9 mouse cellular contexts compared by ENCODE assay signal in genomic region chr7:132284795-132285194, GRCm38 (mm10). TPM values are rescaled to one million over a fixed set of nuclear protein-coding genes. Genes with fewer than 3 reads are reported as not detected.
DNase-seq lines count a peak whose midpoint lies in the region; ATAC-seq and TF ChIP-seq lines count a peak whose summit lies in the region.
"Had no signal": no experiment of that assay in that cellular context is flagged by ENCODE, and none has a peak within 500 bp of the region (broad histone marks: within the 10 kb centered on the region; RNA-seq: fewer than 3 reads in every experiment).

No protein-coding gene starts in this region.

- H3K27me3 ChIP-seq in neural tube, embryonic 13.5 days: no peaks in the 10 kb centered on the region
- H3K27me3 ChIP-seq in heart, adult 2 months (ENCODE audit: control insufficient read depth, insufficient read depth, low read length): no peaks in the 10 kb centered on the region

- no peak overlapping the region for H3K4me3 ChIP-seq in neural tube, embryonic 13.5 days
- H3K4me3 ChIP-seq in heart, adult 2 months: no peak overlapping the region
- H3K4me3 ChIP-seq: myocyte had no signal

- no peak for TF ChIP-seq EP300 in heart, adult 2 months (IDR thresholded peaks at IDR 0.05; ENCODE audit: insufficient read depth, low read depth, low read length)

- no peak for TF ChIP-seq CTCF in heart, adult 2 months (IDR thresholded peaks at IDR 0.05)

- ATAC-seq in neural tube, embryonic 13.5 days (ENCODE audit: low read depth): peak; percentile 29; the same call in 1 of the 2 replicates

- WGBS in large intestine, adult 2 months: 3% methylated on average over 1 of the region's 1 CpGs
- 5% methylated on average over 1 of the region's 1 CpGs for WGBS in neural tube, embryonic 13.5 days
- WGBS in heart, adult 2 months: 21% methylated on average over 1 of the region's 1 CpGs

- peaks cover 88% of the 10 kb centered on the region for H3K4me1 ChIP-seq in neural tube, embryonic 13.5 days (replicated peaks)
- H3K4me1 ChIP-seq in heart, adult 2 months (ENCODE audit: control insufficient read depth, insufficient read depth, low read length): peaks cover 20% of the 10 kb centered on the region

- H3K79me2 ChIP-seq in heart, adult 2 months (replicated peaks; ENCODE audit: control insufficient read depth, insufficient read depth, low read length): no peaks in the 10 kb centered on the region

- H3K9me3 ChIP-seq in neural tube, embryonic 13.5 days: no peaks in the 10 kb centered on the region

- no peak overlapping the region for H3K4me2 ChIP-seq in neural tube, embryonic 13.5 days

- peak overlapping the region; percentile 79 for H3K27ac ChIP-seq in neural tube, embryonic 13.5 days (replicated peaks)
- H3K27ac ChIP-seq in heart, adult 2 months: no peak overlapping the region

- intact Hi-C loops in heart, adult 2 months (cut with DNase I): no loop called here

- no peak overlapping the region for H3K9ac ChIP-seq in neural tube, embryonic 13.5 days
- no peak overlapping the region for H3K9ac ChIP-seq in heart, adult 2 months (ENCODE audit: low read depth, low read length)

- peak; percentile 46 to 52 for DNase-seq in frontal cortex, adult 2 months (ENCODE audit: extremely low spot score in 1 of 2, low spot score in 1 of 2)
- no peak for DNase-seq in frontal cortex, postnatal 10 days (ENCODE audit: low spot score in 2 of 2)
- DNase-seq in fat pad, adult 2 months (ENCODE audit: extremely low read depth, low read depth, low spot score): peak; percentile 85
- DNase-seq in large intestine, adult 2 months (ENCODE audit: low read depth, low spot score): peak; percentile 47
- no peak for DNase-seq in heart, adult 2 months
- no peak for DNase-seq in heart, adult 8-10 months (ENCODE audit: low spot score)
- DNase-seq in gastrocnemius, adult 18-20 months (ENCODE audit: low spot score): no peak

- no peaks in the 10 kb centered on the region for H3K36me3 ChIP-seq in neural tube, embryonic 13.5 days
- H3K36me3 ChIP-seq in heart, adult 2 months (ENCODE audit: control insufficient read depth, insufficient read depth, low read length): no peaks in the 10 kb centered on the region

- TF ChIP-seq POLR2A in heart, adult 2 months (IDR thresholded peaks at IDR 0.05; ENCODE audit: insufficient read depth, low read depth, low read length): no peak

RNA-seq across cellular contexts. Expression of gene Chst15, which starts 32.2 kb away (rescaled TPM):
- 18.2 and 19.2 TPM in 2 replicates for polyA plus RNA-seq in frontal cortex, adult 2 months (2012; rRNA removed)
- polyA plus RNA-seq in large intestine, adult 2 months (2012; rRNA removed): 6.4 and 7.9 TPM in 2 replicates
- polyA plus RNA-seq in neural tube, embryonic 13.5 days (2015; fragmentation: Nextera tagmentation; extraction: Ambion mirVana): 21.9 and 22.5 TPM in 2 replicates
- total RNA-seq in heart, adult 2 months (2021): 1 to 10 TPM; 6.8 to 7.3 TPM
- 6.3 and 7.0 TPM in 2 replicates for polyA plus RNA-seq in heart, adult 2 months (2012; rRNA removed)
- total RNA-seq in heart, adult 8-10 months (2022): 1 to 10 TPM; 5.5 to 8.9 (median 6.6) TPM
- total RNA-seq in gastrocnemius, adult 18-20 months (2021): 1 to 10 TPM; 1.6 to 2.0 TPM

Comparison
In these comparisons a context has a peak if more than half of its experiments do, and no peak if none do; other contexts are left out.
1. DNase-seq: peak in frontal cortex, adult 2 months (2 of 2), fat pad, adult 2 months (single experiment) and large intestine, adult 2 months (single experiment); none in frontal cortex, postnatal 10 days (0 of 2), heart, adult 2 months (0 of 2), heart, adult 8-10 months (single experiment) and gastrocnemius, adult 18-20 months (single experiment).